Mouse (Mus musculus) megakaryocyte, embryonic 14.5 days (primary cell): ENCODE measurements around the gene Lsm12. TPM values are rescaled to one million over a fixed set of nuclear protein-coding genes. Genes with fewer than 3 reads are reported as not detected.

ENCODE experiments used
- H3K27me3 ChIP-seq: replicated peaks from 2 replicates; pipeline ENCODE3; 2012; ENCODE audit warnings: inconsistent platforms
- H3K36me3 ChIP-seq: replicated peaks from 2 replicates; pipeline ENCODE3; 2012; ENCODE audit warnings: low read length, inconsistent platforms, mixed read lengths
- H3K4me1 ChIP-seq: 2 replicates; pipeline ENCODE4 v1.6.1; 2012; ENCODE audit warnings: inconsistent platforms
- H3K4me3 ChIP-seq: replicated peaks from 2 replicates; pipeline ENCODE3; 2012; ENCODE audit warnings: moderate library complexity, mild to moderate bottlenecking, inconsistent platforms
- H3K9me3 ChIP-seq: 2 replicates; pipeline ENCODE4 v1.6.1; 2012; ENCODE audit warnings: inconsistent platforms
- FLI1 ChIP-seq: IDR thresholded peaks from 2 replicates; pipeline ENCODE4 v1.6.1; 2012; ENCODE audit warnings: low read length, inconsistent platforms, mixed read lengths
- GATA1 ChIP-seq: IDR thresholded peaks from 3 replicates; pipeline ENCODE4 v1.6.1; 2012; ENCODE audit warnings: mixed read lengths, low read length, inconsistent platforms, borderline replicate concordance
- polyA plus RNA-seq: library from polyadenylated mRNA; stranded (reverse); fragments of >175 nt; gene quantifications from 2 replicates; pipeline ENCODE4 v1.2.3, GENCODE M21; 2012; ENCODE audit warnings: low replicate concordance; ENCODE audit not compliant: insufficient read depth

Gene Lsm12
- polyA plus RNA-seq, 1 experiment, result 120 TPM

DNA sequence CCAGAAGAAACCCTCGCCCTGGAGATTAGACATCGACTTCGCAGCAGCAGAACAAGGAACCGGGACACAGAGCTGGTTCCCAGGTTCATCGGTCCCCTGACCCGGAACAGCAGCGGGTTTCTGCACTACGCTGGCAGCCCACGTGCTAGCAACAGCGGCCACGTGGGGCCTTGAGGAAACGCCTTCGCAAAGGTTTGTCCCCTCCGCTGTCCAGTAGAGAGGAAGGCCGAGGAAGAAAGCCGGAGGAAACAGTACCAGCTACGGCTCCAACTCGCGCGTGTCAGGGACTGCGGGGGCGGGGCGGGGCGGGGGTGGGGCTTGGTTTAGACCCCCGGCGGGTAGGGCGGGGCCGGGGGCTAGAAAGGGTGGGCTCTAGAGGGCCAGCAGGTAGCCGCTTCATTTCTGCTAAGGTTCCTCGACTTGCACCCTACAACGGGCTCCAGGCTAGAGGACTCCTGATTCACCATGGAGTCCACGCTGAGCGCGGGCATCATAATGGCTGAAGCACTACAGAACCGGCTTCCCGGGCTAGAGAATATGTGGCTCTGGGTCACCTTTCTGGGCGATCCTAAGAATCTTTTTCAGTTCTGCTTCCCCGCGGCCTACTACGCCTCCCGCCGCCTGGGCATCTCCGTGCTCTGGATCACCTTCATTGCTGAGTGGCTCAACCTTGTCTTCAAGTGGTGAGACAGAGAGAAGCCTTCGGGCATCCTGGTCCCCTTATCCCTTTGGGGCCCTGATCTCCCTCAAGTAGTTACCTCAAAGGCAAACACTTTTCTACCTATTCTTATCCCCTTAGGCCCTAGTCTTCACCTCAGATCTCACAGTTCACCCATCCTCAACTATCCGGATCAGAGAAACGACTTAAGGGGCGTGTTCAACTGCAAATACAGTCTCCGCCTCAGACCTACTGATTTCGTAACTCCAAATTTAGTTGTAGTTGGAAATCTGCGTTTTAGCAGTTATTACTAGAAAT is 4.7 kb upstream of the Lsm12 start, which contains the start of gene G6pc3:
TSS of gene G6pc3 (plus strand) at position 160 of the 976 bp plus-strand sequence.
- no peaks in the 10 kb centered on the region for H3K27me3 ChIP-seq
- H3K4me1 ChIP-seq, result peaks cover 68% of the 10 kb centered on the region
- H3K9me3 ChIP-seq, result no peaks in the 10 kb centered on the region
- no peak for TF ChIP-seq GATA1
- TF ChIP-seq FLI1, result no peak
- peaks cover 30% of the 10 kb centered on the region for H3K36me3 ChIP-seq
- H3K4me3 ChIP-seq, result peak within 1 kb of the TSS; percentile 95

DNA sequence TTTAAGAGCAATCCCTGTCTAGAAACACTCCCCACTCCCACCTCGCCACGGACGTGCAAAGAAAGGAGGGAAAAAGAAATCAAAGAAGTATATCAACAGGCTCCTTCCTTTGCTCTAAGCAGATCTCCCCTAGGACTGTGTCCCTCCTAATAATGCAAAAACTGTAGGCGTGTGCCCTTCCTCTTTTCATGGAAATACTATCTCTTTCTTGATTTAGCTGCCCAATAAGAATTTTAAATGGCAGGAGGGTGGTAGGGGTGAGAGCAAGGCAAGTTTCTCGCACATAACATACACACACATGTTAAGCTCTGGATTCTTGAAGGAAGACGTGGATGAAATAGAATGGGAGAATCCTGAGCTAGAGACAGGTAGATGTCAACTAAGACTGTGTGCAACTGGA is 3.9 kb upstream of the Lsm12 start:
- H3K9me3 ChIP-seq, result no peaks in the 10 kb centered on the region
- H3K27me3 ChIP-seq, result no peaks in the 10 kb centered on the region
- H3K4me3 ChIP-seq, result peak overlapping the region; percentile 95
- H3K36me3 ChIP-seq, result peaks cover 23% of the 10 kb centered on the region
- TF ChIP-seq GATA1, result no peak
- no peak for TF ChIP-seq FLI1
- H3K4me1 ChIP-seq, result peaks cover 64% of the 10 kb centered on the region

DNA sequence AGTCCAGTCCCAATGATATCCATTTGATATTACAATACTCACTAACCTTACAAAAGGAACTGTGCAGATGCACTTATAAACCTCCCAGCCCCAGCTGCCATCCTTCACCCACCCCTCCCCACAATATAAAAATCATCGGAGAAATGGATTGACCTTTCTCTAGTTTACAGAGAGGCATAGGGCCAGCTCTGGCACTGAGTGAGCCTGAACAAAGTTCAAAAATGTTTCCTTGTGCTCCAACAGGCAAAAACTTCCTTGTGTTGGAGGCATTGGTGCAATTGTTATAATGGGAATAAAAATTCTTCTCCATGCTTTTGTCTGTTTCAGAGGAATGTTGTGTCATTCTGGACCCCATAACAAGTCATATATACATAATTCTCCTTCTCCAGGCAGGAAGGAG is 1.1 kb upstream of the Lsm12 start:
- H3K4me1 ChIP-seq, result peaks cover 62% of the 10 kb centered on the region
- TF ChIP-seq FLI1, result no peak
- no peak for TF ChIP-seq GATA1

DNA sequence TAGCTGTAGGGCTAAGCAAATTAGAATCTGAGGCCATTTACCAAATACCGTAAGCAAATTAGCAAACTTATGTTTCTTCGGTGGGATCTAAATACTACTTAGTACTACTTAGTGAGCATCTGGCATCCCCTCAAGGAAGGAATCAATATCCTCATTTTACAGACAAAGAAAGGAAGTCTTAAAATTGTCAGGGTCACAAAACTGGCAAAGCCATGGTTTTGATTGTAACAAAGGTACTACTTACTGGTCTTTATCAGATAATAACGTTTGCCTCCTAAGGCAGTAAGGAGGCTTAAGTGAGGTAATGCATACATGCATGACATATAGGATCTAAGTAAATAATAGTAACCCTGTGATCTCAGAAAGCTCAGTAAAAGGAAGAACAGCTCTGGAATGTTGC is 581 bp upstream of the Lsm12 start:
- H3K4me3 ChIP-seq, result peak overlapping the region; percentile 97

More for the DNA sequence above, 1.1 kb upstream of the Lsm12 start:
- Histone ChIP-seq H3K9me3 (no peaks in the 10 kb centered on the region), H3K27me3 (no peaks in the 10 kb centered on the region), H3K36me3 (peaks cover 21% of the 10 kb centered on the region), H3K4me3 (no peak overlapping the region)

DNA sequence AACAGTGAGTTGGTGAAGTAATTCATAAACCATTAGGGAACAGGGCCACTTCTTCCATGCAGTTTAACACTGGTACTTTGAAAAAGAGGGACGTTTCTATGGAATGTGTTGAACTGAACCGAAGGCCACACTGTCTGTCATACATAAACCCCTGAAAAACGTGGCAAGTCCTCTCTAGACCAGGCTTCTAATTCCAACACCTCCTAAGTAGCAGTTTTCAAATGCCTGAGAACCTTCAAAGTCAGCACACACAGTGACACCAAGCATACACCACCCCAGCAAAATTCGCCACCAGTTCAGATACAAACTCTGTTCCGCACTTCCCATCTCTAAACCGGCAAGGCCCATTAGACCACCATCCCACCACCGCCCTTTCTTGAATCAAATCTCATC is 847 bp downstream of the Lsm12 start:
- Histone ChIP-seq H3K4me3 (peak overlapping the region; percentile 97), H3K36me3 (peaks cover 41% of the 10 kb centered on the region), H3K27me3 (no peaks in the 10 kb centered on the region), H3K4me1 (peaks cover 64% of the 10 kb centered on the region), H3K9me3 (no peaks in the 10 kb centered on the region)
- no peak for TF ChIP-seq GATA1
- TF ChIP-seq FLI1, result no peak

More for the DNA sequence above, 581 bp upstream of the Lsm12 start:
- TF ChIP-seq GATA1, result no peak
- no peak for TF ChIP-seq FLI1
- H3K9me3 ChIP-seq, result no peaks in the 10 kb centered on the region
- peaks cover 27% of the 10 kb centered on the region for H3K36me3 ChIP-seq
- peaks cover 62% of the 10 kb centered on the region for H3K4me1 ChIP-seq
- no peaks in the 10 kb centered on the region for H3K27me3 ChIP-seq

GRCm38 (mm10) chr11:102179836-102180235 is 5.3 kb downstream of the Lsm12 start:
- peaks cover 75% of the 10 kb centered on the region for H3K4me1 ChIP-seq
- no peaks in the 10 kb centered on the region for H3K9me3 ChIP-seq
- H3K36me3 ChIP-seq, result peaks cover 80% of the 10 kb centered on the region
- H3K27me3 ChIP-seq, result no peaks in the 10 kb centered on the region
- no peak for TF ChIP-seq GATA1
- TF ChIP-seq FLI1, result no peak
- H3K4me3 ChIP-seq, result no peak overlapping the region

DNA sequence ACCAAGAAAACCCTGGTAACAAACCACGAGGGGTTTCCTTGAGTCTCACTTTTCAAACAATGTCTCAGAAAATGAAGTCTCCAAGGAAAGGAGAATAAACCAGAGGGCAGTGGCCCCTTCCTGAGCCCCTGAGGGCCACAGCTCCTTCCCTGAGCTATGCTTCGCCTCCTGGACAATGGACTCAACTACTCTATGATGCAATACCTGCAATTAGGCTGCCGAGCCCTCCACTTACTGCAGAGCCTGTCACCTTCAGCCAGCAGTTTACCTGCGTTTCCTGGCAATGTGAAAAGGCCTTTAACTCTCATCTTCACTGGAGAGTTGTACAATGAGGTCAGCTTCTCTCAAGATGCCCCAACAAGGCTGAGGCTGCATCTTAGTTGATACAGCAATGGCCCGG is 16.4 kb downstream of the Lsm12 start:
- H3K9me3 ChIP-seq, result no peaks in the 10 kb centered on the region
- peaks cover 79% of the 10 kb centered on the region for H3K4me1 ChIP-seq
- H3K27me3 ChIP-seq, result no peaks in the 10 kb centered on the region
- TF ChIP-seq GATA1, result no peak
- no peak for TF ChIP-seq FLI1
- H3K36me3 ChIP-seq, result peaks cover 96% of the 10 kb centered on the region
- peak overlapping the region; percentile 54 for H3K4me3 ChIP-seq

DNA sequence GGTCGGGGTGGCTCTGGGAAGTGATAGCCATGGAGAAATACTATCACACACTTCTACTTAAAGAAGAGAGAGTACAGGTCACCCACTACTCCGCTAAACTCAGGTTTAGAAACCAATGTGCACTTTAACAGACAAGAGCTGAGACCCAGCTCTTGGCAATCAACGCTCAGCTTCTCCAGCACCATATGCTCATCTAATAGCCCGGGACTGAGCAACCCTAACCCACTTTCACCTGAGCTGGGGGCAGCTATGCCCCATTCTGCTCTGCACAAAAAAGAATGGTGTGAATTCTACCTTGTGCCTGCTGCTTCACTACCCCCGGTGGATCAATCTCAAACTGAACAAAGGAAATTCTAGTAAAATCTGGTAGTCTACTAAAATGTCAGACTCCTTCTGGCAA is 17.6 kb downstream of the Lsm12 start:
- Histone ChIP-seq H3K4me3 (peak overlapping the region; percentile 93), H3K36me3 (peaks cover 97% of the 10 kb centered on the region), H3K9me3 (no peaks in the 10 kb centered on the region), H3K27me3 (no peaks in the 10 kb centered on the region), H3K4me1 (peaks cover 84% of the 10 kb centered on the region)
- TF ChIP-seq FLI1 (no peak), GATA1 (no peak)

DNA sequence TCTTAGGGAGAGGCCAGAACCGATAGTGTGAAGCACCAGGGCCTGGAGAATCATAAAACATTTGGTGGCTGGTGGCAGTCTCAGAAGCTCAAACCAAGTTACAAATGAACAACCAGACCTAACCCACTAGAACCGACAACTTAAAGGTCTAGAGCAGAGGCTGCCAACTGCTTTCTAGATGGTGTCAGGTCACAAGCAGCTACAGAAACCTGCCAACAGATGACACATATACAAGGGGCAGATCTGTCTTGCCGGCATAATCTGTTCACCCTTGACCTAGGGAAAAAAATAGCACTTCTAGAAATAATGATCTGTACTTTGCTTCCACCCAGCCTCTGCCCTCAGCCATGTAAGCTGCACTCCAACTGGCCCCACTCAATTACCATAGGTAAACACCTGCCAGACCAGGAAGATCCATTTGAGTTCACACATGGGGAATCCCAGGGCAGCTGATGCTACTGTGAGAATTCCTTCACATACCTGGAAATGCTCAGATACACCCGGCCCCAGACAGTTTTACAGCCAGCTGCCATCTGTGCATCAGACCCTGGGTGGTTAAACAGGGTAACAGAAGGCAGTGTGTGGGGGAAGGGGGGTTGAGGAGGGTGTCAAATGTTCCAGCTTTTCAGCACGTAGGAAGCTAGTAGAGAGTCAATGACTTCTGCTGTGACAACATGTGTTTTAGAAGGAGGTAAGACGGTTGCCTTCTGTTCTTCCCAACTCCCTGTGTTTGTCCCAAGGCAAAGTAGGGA is 18.9 kb downstream of the Lsm12 start:
- no peak for TF ChIP-seq FLI1
- no peak for TF ChIP-seq GATA1
- Histone ChIP-seq H3K4me1 (peaks cover 84% of the 10 kb centered on the region), H3K36me3 (peaks cover 98% of the 10 kb centered on the region), H3K27me3 (no peaks in the 10 kb centered on the region), H3K9me3 (no peaks in the 10 kb centered on the region), H3K4me3 (peak overlapping the region; percentile 93)
